Mouse (Mus musculus) lung, embryonic 15.5 days (tissue): ENCODE measurements at regions not wholly inside any gene's neighbourhood (a gene's known extent, or its start where the extent isn't known, plus 50 kb on each side); places are given as distances from the start of the nearest gene placed in this dataset.

Source experiments
- ATAC-seq: fragments of 200-750 bp; cut with Nextera tagmentation; 2 replicates; pipeline ENCODE4 v1.8.0; 2017; ENCODE audit warnings: moderate number of reproducible peaks, borderline replicate concordance; ENCODE audit not compliant: low FRiP score, low TSS enrichment; ENCODE audit errors: extremely low read depth
- H3K27ac ChIP-seq: fragments of 300-500 bp; sonication (generic); 2 replicates; pipeline ENCODE4 v1.5.1; 2015; ENCODE audit warnings: moderate library complexity, mild to moderate bottlenecking, inconsistent platforms
- H3K27me3 ChIP-seq: fragments of 300-500 bp; sonication (generic); 2 replicates; pipeline ENCODE4 v1.6.1; 2015; ENCODE audit warnings: inconsistent platforms
- H3K36me3 ChIP-seq: fragments of 300-500 bp; sonication (generic); 2 replicates; pipeline ENCODE4 v1.6.1; 2015; ENCODE audit warnings: inconsistent platforms
- H3K4me1 ChIP-seq: fragments of 300-500 bp; sonication (generic); 2 replicates; pipeline ENCODE4 v1.6.1; 2015; ENCODE audit warnings: inconsistent platforms
- H3K4me2 ChIP-seq: fragments of 300-500 bp; sonication (generic); 2 replicates; pipeline ENCODE4 v1.6.1; 2015; ENCODE audit warnings: inconsistent platforms, mild to moderate bottlenecking, moderate library complexity
- H3K4me3 ChIP-seq: fragments of 300-500 bp; sonication (generic); 2 replicates; pipeline ENCODE4 v1.5.1; 2015; ENCODE audit warnings: mild to moderate bottlenecking, inconsistent platforms
- H3K9ac ChIP-seq: fragments of 300-500 bp; sonication (generic); 2 replicates; pipeline ENCODE4 v1.6.1; 2015; ENCODE audit warnings: inconsistent platforms
- H3K9me3 ChIP-seq: fragments of 300-500 bp; sonication (generic); 2 replicates; pipeline ENCODE4 v1.6.1; 2016; ENCODE audit warnings: inconsistent platforms
- WGBS: fragments of 180-500 bp; shearing (Covaris S2); methylation state at CpG from one replicate; pipeline ENCODE4 v1.1.7; 2015; 5-methylcytosine and 5-hydroxymethylcytosine counted together

- H3K36me3 ChIP-seq: no peaks in the 10 kb centered on the region
- ATAC-seq: no peak
- no peak overlapping the region for H3K4me3 ChIP-seq
- no peak overlapping the region for H3K9ac ChIP-seq
- H3K27me3 ChIP-seq: no peaks in the 10 kb centered on the region
- no peak overlapping the region for H3K4me2 ChIP-seq
- no peaks in the 10 kb centered on the region for H3K9me3 ChIP-seq
- WGBS: 69% methylated on average over 4 of the region's 4 CpGs
- H3K4me1 ChIP-seq: no peaks in the 10 kb centered on the region
- no peak overlapping the region for H3K27ac ChIP-seq
Measured at GRCm38 (mm10) chr19:26445309-26445708, 159.5 kb upstream of the Smarca2 start.

GRCm38 (mm10) chr19:26447427-26448023, 157.3 kb upstream of the Smarca2 start:
- H3K4me2 ChIP-seq: no peak overlapping the region
- whole genome bisulfite sequencing: 85% methylated on average over 7 of the region's 7 CpGs
- H3K9me3 ChIP-seq: no peaks in the 10 kb centered on the region
- H3K9ac ChIP-seq: no peak overlapping the region
- no peaks in the 10 kb centered on the region for H3K4me1 ChIP-seq
- no peaks in the 10 kb centered on the region for H3K36me3 ChIP-seq
- no peak for ATAC-seq
- H3K27me3 ChIP-seq: no peaks in the 10 kb centered on the region
- no peak overlapping the region for H3K4me3 ChIP-seq
- H3K27ac ChIP-seq: no peak overlapping the region

GRCm38 (mm10) chr19:26461712-26462111, 143.1 kb upstream of the Smarca2 start:
- no peaks in the 10 kb centered on the region for H3K9me3 ChIP-seq
- ATAC-seq: no peak
- H3K36me3 ChIP-seq: no peaks in the 10 kb centered on the region
- no peak overlapping the region for H3K4me3 ChIP-seq
- no peak overlapping the region for H3K9ac ChIP-seq
- WGBS: 32% methylated on average over 4 of the region's 4 CpGs
- no peak overlapping the region for H3K4me2 ChIP-seq
- no peaks in the 10 kb centered on the region for H3K4me1 ChIP-seq
- H3K27ac ChIP-seq: no peak overlapping the region
- no peaks in the 10 kb centered on the region for H3K27me3 ChIP-seq

GRCm38 (mm10) chr19:26465228-26465627, 139.6 kb upstream of the Smarca2 start:
- Histone ChIP-seq H3K4me2 (no peak overlapping the region), H3K4me3 (no peak overlapping the region), H3K27me3 (no peaks in the 10 kb centered on the region), H3K9me3 (no peaks in the 10 kb centered on the region), H3K4me1 (no peaks in the 10 kb centered on the region), H3K9ac (no peak overlapping the region), H3K27ac (no peak overlapping the region), H3K36me3 (no peaks in the 10 kb centered on the region)
- WGBS: 42% methylated on average over 2 of the region's 2 CpGs
- ATAC-seq: no peak

GRCm38 (mm10) chr19:26466244-26466643, 138.6 kb upstream of the Smarca2 start:
- H3K4me3 ChIP-seq: no peak overlapping the region
- no peak overlapping the region for H3K4me2 ChIP-seq
- no peaks in the 10 kb centered on the region for H3K36me3 ChIP-seq
- H3K27ac ChIP-seq: no peak overlapping the region
- H3K27me3 ChIP-seq: no peaks in the 10 kb centered on the region
- 83% methylated on average over 4 of the region's 4 CpGs for WGBS
- H3K9ac ChIP-seq: no peak overlapping the region
- H3K9me3 ChIP-seq: no peaks in the 10 kb centered on the region
- no peak for ATAC-seq
- H3K4me1 ChIP-seq: no peaks in the 10 kb centered on the region

- H3K9me3 ChIP-seq: no peaks in the 10 kb centered on the region
- no peak for ATAC-seq
- no peak overlapping the region for H3K9ac ChIP-seq
- H3K4me1 ChIP-seq: no peaks in the 10 kb centered on the region
- H3K27me3 ChIP-seq: no peaks in the 10 kb centered on the region
- no peak overlapping the region for H3K4me3 ChIP-seq
- 40% methylated on average over 5 of the region's 5 CpGs for WGBS
- H3K36me3 ChIP-seq: no peaks in the 10 kb centered on the region
- no peak overlapping the region for H3K27ac ChIP-seq
- H3K4me2 ChIP-seq: no peak overlapping the region
Measured at GRCm38 (mm10) chr19:26467179-26467651, 137.6 kb upstream of the Smarca2 start.

- ATAC-seq: no peak
- Histone ChIP-seq H3K27ac (no peak overlapping the region), H3K4me2 (no peak overlapping the region), H3K36me3 (no peaks in the 10 kb centered on the region), H3K4me1 (0 out of 2 replicates have a peak, but pooled peaks cover 3% of the 10 kb centered on the region), H3K9me3 (no peaks in the 10 kb centered on the region), H3K9ac (no peak overlapping the region), H3K27me3 (no peaks in the 10 kb centered on the region), H3K4me3 (no peak overlapping the region)
- WGBS: 50% methylated on average over 1 of the region's 1 CpGs
Measured at GRCm38 (mm10) chr19:26472659-26473058, 132.2 kb upstream of the Smarca2 start.

- H3K9ac ChIP-seq: no peak overlapping the region
- no peaks in the 10 kb centered on the region for H3K36me3 ChIP-seq
- WGBS: 75% methylated on average over 3 of the region's 3 CpGs
- H3K4me3 ChIP-seq: no peak overlapping the region
- H3K4me2 ChIP-seq: no peak overlapping the region
- H3K27me3 ChIP-seq: no peaks in the 10 kb centered on the region
- ATAC-seq: no peak
- no peaks in the 10 kb centered on the region for H3K9me3 ChIP-seq
- H3K27ac ChIP-seq: no peak overlapping the region
- 0 out of 2 replicates have a peak, but pooled peaks cover 3% of the 10 kb centered on the region for H3K4me1 ChIP-seq
Measured at GRCm38 (mm10) chr19:26473211-26473610, 131.6 kb upstream of the Smarca2 start.

GRCm38 (mm10) chr19:26475197-26475596, 129.7 kb upstream of the Smarca2 start:
- Histone ChIP-seq H3K4me3 (no peak overlapping the region), H3K9me3 (no peaks in the 10 kb centered on the region), H3K36me3 (no peaks in the 10 kb centered on the region), H3K27ac (no peak overlapping the region), H3K4me1 (0 out of 2 replicates have a peak, but pooled peaks cover 3% of the 10 kb centered on the region), H3K27me3 (no peaks in the 10 kb centered on the region), H3K4me2 (no peak overlapping the region), H3K9ac (no peak overlapping the region)
- whole genome bisulfite sequencing: 70% methylated on average over 2 of the region's 2 CpGs
- no peak for ATAC-seq

- Histone ChIP-seq H3K9me3 (no peaks in the 10 kb centered on the region), H3K4me3 (no peak overlapping the region), H3K9ac (no peak overlapping the region), H3K4me1 (0 out of 2 replicates have a peak, but pooled peaks cover 3% of the 10 kb centered on the region), H3K36me3 (no peaks in the 10 kb centered on the region), H3K4me2 (no peak overlapping the region), H3K27ac (no peak overlapping the region), H3K27me3 (no peaks in the 10 kb centered on the region)
- no peak for ATAC-seq
- 54% methylated on average over 2 of the region's 2 CpGs for WGBS
Measured at GRCm38 (mm10) chr19:26475754-26476153, 129.1 kb upstream of the Smarca2 start.

- 0 out of 2 replicates have a peak, but pooled peaks cover 3% of the 10 kb centered on the region for H3K4me1 ChIP-seq
- no peaks in the 10 kb centered on the region for H3K9me3 ChIP-seq
- H3K9ac ChIP-seq: no peak overlapping the region
- H3K36me3 ChIP-seq: no peaks in the 10 kb centered on the region
- no peak overlapping the region for H3K4me3 ChIP-seq
- no peaks in the 10 kb centered on the region for H3K27me3 ChIP-seq
- ATAC-seq: no peak
- no peak overlapping the region for H3K4me2 ChIP-seq
- no peak overlapping the region for H3K27ac ChIP-seq
- WGBS: 66% methylated on average over 16 of the region's 16 CpGs
Measured at GRCm38 (mm10) chr19:26478055-26478737, 126.7 kb upstream of the Smarca2 start.

GRCm38 (mm10) chr19:26484322-26484721, 120.5 kb upstream of the Smarca2 start:
- H3K9me3 ChIP-seq: no peaks in the 10 kb centered on the region
- no peak for ATAC-seq
- H3K4me3 ChIP-seq: no peak overlapping the region
- H3K4me2 ChIP-seq: no peak overlapping the region
- no peak overlapping the region for H3K27ac ChIP-seq
- H3K4me1 ChIP-seq: no peaks in the 10 kb centered on the region
- no peaks in the 10 kb centered on the region for H3K36me3 ChIP-seq
- H3K27me3 ChIP-seq: no peaks in the 10 kb centered on the region
- WGBS: 67% methylated on average over 3 of the region's 3 CpGs
- no peak overlapping the region for H3K9ac ChIP-seq
